Mouse (Mus musculus) CH12.LX (cell line): ENCODE data around the gene Tsc1.

Source experiments
- CTCF ChIP-seq, 2 experiments: IDR thresholded peaks in 1 of 2; conservative IDR thresholded peaks in 1 of 2; 2 replicates each; pipeline ENCODE4 v1.5.1; 2011 to 2012; ENCODE audit warnings: low read depth in 2 of 2, low read length in 2 of 2, improper control_type of control experiment in 1 of 2, inconsistent platforms in 1 of 2, mild to moderate bottlenecking in 1 of 2, moderate library complexity in 1 of 2
- POLR2A ChIP-seq: IDR thresholded peaks from 2 replicates; pipeline ENCODE4 v1.6.1; 2011; ENCODE audit warnings: low read depth, mild to moderate bottlenecking, improper control_type of control experiment, low read length
- TCF12 ChIP-seq: IDR thresholded peaks from 2 replicates; pipeline ENCODE4 v1.6.1; 2014; ENCODE audit warnings: low read depth, mild to moderate bottlenecking, inconsistent platforms, low read length, improper control_type of control experiment

DNA sequence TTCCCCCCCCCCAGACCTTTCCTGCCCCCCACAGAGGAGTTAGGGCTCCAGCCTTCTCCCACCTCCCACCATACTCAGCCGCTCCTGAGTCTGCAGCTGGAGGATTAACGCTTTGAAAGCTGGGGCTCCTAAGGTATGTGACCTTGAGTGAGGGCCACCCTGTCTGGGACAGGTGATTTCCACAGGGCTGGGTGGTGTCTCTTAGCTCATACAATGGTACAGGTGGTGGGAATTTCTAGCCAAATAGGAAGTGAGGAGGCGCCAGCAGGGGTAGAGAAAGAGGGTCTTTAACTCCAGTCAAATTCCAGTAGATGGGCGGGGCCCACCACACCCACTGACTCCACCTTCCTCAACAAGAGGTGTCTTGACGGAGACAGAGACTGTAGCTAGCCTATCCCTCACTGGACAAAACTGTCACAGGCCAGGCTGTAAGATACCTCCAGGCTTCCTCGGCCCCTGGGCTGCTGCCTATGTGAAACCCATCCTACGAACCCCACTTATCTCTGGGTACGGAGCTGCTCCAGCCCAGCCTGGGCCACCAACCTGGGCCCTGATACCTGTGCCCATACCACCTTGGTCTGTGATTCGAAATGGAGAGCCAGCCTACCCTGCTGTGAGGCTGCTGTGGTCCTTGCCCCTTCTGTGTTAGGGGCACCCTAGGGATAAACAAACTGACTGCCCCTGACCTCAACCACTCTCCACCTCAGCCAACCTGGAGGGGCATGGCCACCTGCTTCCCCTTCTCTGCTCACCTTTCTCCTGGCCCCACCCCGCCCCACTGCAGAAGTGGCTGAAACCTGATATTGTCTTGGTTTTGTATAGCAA lies 33.5 kb upstream of the Tsc1 start:
- no peak for TF ChIP-seq TCF12
- TF ChIP-seq POLR2A = no peak
- TF ChIP-seq CTCF (conservative IDR thresholded peaks at IDR 0.05 in 1 of 2, IDR thresholded peaks at IDR 0.05 in 1 of 2; ENCODE audit: low read depth in 2 of 2, low read length in 2 of 2) = no peak
